Mouse (Mus musculus) G1E-ER4 (cell line): ENCODE results near the gene Nudt9. TPM values are rescaled to one million over a fixed set of nuclear protein-coding genes. Genes with fewer than 3 reads are reported as not detected.

ENCODE experiments used
- GATA1 ChIP-seq: IDR thresholded peaks from one replicate; pipeline ENCODE4 v1.8.0; 2012; ENCODE audit warnings: low read length, inconsistent platforms
- polyA plus RNA-seq: library from polyadenylated mRNA; stranded (reverse); fragments of >175 nt; gene quantifications from 2 replicates; pipeline ENCODE4 v1.2.3, GENCODE M21; 2012

Gene Nudt9
- polyA plus RNA-seq, 1 experiment: 216 TPM

- TF ChIP-seq GATA1: no peak
Observed at GRCm38 (mm10) chr5:104058021-104058420, 11.9 kb downstream of the Nudt9 start.

GRCm38 (mm10) chr5:104059628-104060027 is 13.5 kb downstream of the Nudt9 start:
- no peak for TF ChIP-seq GATA1

DNA sequence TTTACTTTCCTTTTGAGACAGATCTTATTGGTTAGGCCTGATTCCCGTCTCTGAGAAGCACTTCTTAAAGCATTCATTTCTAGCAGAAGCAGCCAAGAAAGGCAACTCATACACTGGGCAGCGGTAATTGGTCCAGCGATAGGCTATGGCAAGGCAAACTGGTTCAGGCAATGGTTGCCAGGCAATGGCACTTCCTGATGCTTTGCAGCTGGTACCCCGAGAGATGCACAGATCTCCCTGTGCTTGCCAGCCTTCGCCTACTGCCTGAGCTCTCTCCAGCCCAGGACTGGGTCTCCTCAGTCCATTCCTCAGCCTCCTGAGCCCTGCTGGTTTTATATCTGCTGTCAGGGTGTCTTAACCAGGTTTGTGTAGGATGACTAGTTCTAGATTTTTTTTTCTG is 14.3 kb downstream of the Nudt9 start:
- no peak for TF ChIP-seq GATA1

- no peak for TF ChIP-seq GATA1
Observed at GRCm38 (mm10) chr5:104061936-104062772, 16.0 kb downstream of the Nudt9 start.

- no peak for TF ChIP-seq GATA1
Observed at GRCm38 (mm10) chr5:104062773-104063551, 16.9 kb downstream of the Nudt9 start.

- TF ChIP-seq GATA1: no peak
Observed at GRCm38 (mm10) chr5:104068751-104069150, 22.6 kb downstream of the Nudt9 start.

DNA sequence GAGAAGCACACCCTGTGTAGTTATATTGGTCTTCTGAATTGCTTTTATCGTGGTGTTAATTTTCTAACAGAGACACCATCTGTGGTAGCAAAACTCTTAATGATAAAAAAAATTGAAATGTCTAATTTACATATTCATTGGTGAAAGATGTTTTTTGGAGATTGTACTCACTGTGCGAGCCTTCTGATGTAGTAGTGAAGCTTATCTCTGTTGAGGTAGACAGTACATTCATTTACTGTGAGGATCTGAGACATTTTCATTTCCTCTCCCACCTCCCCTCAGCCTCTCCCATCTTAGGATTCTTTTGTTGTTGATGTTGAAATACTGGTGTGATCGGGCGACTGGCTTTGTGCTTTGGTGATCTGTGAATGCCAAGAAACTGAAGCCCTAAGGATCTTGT is 24.9 kb downstream of the Nudt9 start:
- no peak for TF ChIP-seq GATA1

DNA sequence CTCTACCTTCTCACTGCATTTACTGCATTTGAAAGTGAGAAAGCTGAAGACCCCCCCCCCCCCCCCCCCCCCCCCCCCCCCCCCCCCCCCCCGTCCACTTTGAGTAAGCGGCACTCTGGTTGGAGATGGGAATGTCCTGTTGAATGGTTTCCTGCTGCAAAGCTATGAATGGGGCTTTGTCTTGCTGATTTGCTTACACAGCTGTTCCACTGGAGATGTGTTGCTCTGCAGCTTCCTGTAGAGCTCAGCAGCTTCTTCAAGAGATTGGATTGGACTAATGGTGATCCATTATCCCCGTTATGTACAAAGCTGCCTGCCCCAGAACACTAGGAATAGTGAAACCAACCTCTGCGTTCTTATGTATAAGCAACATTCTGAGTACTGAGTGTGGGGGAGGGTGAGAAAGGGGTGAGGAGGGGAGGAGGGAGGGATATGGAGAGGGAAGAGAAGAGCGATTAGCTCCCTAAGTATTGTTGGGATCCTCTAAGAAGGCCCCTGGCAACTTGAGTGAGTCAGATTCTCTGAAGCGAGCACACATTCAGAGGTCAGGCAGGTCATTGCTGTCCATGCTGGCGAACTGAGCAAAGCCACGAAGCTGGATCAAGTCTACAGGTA is 26.3 kb downstream of the Nudt9 start:
- no peak for TF ChIP-seq GATA1

- no peak for TF ChIP-seq GATA1
Observed at GRCm38 (mm10) chr5:104073602-104074001, 27.5 kb downstream of the Nudt9 start.

- no peak for TF ChIP-seq GATA1
Observed at GRCm38 (mm10) chr5:104074388-104074787, 28.3 kb downstream of the Nudt9 start.

DNA sequence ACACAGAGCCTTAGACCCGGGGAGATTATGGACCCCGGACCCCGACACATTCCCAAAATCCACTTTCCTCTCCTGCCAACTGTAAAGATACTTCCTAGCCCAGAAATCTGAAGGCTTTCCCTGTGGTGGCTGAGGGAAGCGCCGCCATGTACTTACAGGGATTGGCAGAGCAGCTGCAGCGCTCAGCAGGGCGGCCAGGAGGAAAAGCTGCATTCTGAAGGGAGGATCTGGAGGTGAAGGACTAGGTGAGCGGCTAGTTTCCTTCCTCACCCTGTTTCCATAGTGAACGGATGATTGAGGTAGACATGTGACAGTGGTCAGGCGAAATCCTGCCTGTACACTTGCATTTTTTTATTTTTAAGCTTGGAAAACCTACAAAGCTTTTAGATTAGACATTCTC is 30.3 kb downstream of the Nudt9 start:
- TF ChIP-seq GATA1: no peak

GRCm38 (mm10) chr5:104077508-104077907 is 31.4 kb downstream of the Nudt9 start, which contains the start of gene Gm17660:
Gene Gm17660, minus strand, starts transcription at chr5:104077608.
- no peak for TF ChIP-seq GATA1

GRCm38 (mm10) chr5:104080736-104081135 is 34.6 kb downstream of the Nudt9 start:
- TF ChIP-seq GATA1: no peak

DNA sequence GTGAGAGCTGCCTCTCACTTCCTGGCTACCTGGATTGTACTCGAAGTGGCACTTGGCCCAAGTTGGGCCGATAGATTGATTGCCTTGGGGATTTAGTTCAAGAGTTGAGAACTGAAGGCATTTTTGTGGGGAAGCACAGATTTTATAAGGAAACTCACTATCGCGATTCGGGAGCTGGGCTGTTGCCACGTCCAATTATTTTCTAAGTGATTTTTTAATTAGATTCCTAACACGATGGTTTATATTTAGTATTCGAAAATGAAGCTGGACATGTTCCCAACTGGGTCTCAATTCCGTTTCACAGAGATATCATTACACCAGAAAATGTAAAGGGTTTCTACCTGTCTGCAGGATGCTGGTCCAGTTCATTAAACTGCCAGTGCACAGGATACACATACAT is 39.3 kb downstream of the Nudt9 start:
- no peak for TF ChIP-seq GATA1

DNA sequence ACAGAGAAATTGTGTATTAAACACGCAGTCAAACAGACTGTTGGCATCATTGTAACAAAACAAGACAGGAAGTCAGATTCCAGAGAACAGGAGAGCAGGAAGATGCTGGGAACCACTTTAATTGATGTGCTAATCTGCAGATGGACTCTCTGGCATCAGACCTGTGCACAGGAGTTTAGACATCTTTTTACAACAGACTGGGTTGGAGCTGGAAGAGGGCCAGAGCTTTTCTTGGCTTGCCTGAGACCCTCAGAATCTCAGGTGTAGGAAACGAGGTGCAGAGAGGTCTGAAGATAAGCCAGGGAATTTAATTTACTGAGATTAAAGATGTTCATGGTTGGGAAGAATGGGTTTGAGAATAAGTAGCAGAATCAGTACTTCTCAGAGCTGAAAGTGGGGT is 43.6 kb downstream of the Nudt9 start:
- TF ChIP-seq GATA1: no peak

DNA sequence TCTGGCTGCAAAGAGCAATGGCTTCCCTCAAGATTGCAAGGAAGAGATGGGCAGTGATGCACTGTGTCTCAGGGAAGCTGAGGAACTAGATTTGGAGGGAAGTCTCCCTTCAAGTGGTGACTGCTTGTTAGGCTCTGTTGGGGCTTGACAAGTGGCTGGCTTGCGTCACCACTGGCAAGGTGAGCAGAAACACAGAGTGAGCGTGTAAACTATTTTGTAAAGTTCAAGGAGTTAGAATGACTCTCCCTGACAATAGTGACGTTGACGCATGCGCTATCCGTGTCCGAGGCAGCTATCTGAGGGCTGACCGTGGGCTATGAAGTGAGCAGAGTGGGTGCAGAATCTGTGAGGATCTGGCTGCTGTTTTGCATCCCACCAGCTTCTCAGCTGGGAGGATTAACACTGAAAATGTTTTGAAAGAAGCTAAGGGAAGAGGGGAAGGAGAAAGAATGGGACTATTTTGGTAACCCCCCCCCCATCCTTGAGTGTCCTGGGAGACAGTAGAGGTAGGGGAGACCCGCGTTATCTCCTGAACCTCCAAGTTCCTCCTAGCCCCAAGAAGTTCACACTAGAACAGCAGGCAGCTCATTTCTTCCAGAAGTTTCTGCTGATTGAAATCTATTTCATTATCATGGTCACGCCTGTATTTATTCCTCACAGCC is 49.4 kb downstream of the Nudt9 start:
- no peak for TF ChIP-seq GATA1
